Mouse (Mus musculus) lung, embryonic 14.5 days (tissue): ENCODE data around the gene Rilpl1. TPM values are rescaled to one million over a fixed set of nuclear protein-coding genes. Genes with fewer than 3 reads are reported as not detected.

Source experiments
- ATAC-seq: fragments of 200-750 bp; cut with Nextera tagmentation; 2 replicates; pipeline ENCODE4 v1.8.0; 2017; ENCODE audit warnings: mild to moderate bottlenecking, moderate TSS enrichment, moderate library complexity; ENCODE audit not compliant: insufficient read depth
- DNase-seq: peaks from one replicate; pipeline ENCODE4 v3.0.0-alpha.2; 2015
- H3K27ac ChIP-seq: fragments of 300-500 bp; sonication (generic); 2 replicates; pipeline ENCODE4 v1.5.1; 2014; ENCODE audit warnings: low read depth, mild to moderate bottlenecking, moderate library complexity
- H3K27me3 ChIP-seq: fragments of 300-500 bp; sonication (generic); 2 replicates; pipeline ENCODE4 v1.6.1; 2014; ENCODE audit warnings: low read length, control low read depth; ENCODE audit not compliant: insufficient read depth
- H3K36me3 ChIP-seq: fragments of 300-500 bp; sonication (generic); 2 replicates; pipeline ENCODE4 v1.6.1; 2014; ENCODE audit warnings: control low read depth; ENCODE audit not compliant: insufficient read depth
- H3K4me1 ChIP-seq: fragments of 300-500 bp; sonication (generic); 2 replicates; pipeline ENCODE4 v1.6.1; 2014; ENCODE audit warnings: antibody characterized with exemption, control low read depth; ENCODE audit not compliant: insufficient read depth
- H3K4me2 ChIP-seq: fragments of 300-500 bp; sonication (generic); 2 replicates; pipeline ENCODE4 v1.6.1; 2014; ENCODE audit warnings: mild to moderate bottlenecking
- H3K4me3 ChIP-seq: fragments of 300-500 bp; sonication (generic); 2 replicates; pipeline ENCODE4 v1.5.1; 2014; ENCODE audit warnings: low read depth, low read length
- H3K9ac ChIP-seq: fragments of 300-500 bp; sonication (generic); 2 replicates; pipeline ENCODE4 v1.6.1; 2014
- H3K9me3 ChIP-seq: fragments of 300-500 bp; sonication (generic); 2 replicates; pipeline ENCODE4 v1.6.1; 2016; ENCODE audit warnings: low read depth, low read length, control low read depth
- CTCF ChIP-seq: IDR thresholded peaks from 2 replicates; pipeline ENCODE4 v1.5.1; 2016; ENCODE audit warnings: antibody characterized with exemption, low read depth
- WGBS: fragments of 180-500 bp; shearing (Covaris S2); extraction: QIAGEN DNeasy Blood & Tissue Kit; methylation state at CpG from one replicate; pipeline ENCODE4 v1.1.7; 2014; 5-methylcytosine and 5-hydroxymethylcytosine counted together
- polyA plus RNA-seq: library from polyadenylated mRNA; unstranded; fragments of >200 nt; fragmentation: Nextera tagmentation; extraction: Ambion mirVana; gene quantifications from 2 replicates; pipeline ENCODE4 v1.2.1, GENCODE M21; 2014

Gene Rilpl1
- polyA plus RNA-seq, 1 experiment from 2014 or later, result 21.1 TPM

DNA sequence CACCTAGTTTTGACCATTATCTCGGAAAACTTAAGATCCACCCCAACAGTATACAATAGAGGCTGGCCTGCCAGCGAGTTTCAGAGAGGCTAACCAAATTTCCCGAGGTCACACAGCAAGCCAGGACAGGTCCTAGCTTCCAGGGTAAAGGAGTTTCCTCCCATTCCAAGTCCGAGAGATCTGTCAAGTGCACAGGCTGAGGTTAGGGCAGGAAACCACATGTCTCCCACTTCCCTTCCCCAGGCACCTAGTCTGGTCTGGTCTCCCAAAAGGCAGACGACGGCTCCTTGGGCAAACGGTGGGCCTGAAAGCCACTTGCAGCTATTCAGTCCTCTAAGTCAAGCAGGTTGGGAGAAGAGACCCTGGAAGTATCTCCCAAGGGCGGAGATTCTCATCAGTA is 1.5 kb downstream of the Rilpl1 start:
- Histone ChIP-seq H3K36me3 (no peaks in the 10 kb centered on the region), H3K27me3 (no peaks in the 10 kb centered on the region), H3K4me3 (peak overlapping the region; percentile 76), H3K9me3 (no peaks in the 10 kb centered on the region), H3K4me2 (peak overlapping the region; percentile 90), H3K4me1 (peaks cover 10% of the 10 kb centered on the region; the same call in 1 of the 2 replicates), H3K27ac (no peak overlapping the region), H3K9ac (peak overlapping the region; percentile 74)
- no peak for ATAC-seq
- TF ChIP-seq CTCF, result no peak
- no peak for DNase-seq
- WGBS, result 44% methylated on average over 8 of the region's 8 CpGs

DNA sequence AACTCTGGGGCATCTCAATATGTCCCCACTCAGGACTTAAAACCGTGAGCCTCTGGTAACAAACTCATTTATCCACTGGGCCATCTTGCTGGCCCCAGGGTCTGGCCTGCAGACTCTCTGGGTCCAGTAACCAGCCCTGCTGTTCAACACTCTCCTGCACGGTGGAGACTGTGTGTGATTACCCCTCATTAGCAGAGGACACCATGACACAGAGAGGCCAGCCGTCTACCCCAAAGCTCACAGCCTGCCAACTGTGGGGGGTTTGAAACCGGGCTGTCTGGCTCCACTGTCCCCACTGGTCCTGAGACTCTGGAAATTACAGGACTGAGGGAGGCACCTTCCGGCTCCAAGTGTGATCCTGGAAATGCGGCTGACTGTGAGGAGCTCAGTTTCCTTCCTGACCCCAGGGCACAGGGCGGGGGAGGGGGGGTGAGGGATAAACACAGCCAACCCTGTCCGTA is 2.0 kb downstream of the Rilpl1 start:
- DNase-seq, result peak; percentile 40
- Histone ChIP-seq H3K27me3 (no peaks in the 10 kb centered on the region), H3K4me3 (peak overlapping the region; percentile 76), H3K4me1 (peaks cover 10% of the 10 kb centered on the region; the same call in 1 of the 2 replicates), H3K9me3 (no peaks in the 10 kb centered on the region), H3K36me3 (no peaks in the 10 kb centered on the region), H3K4me2 (peak overlapping the region; percentile 90), H3K27ac (peak overlapping the region; percentile 66; the same call in 1 of the 2 replicates), H3K9ac (peak overlapping the region; percentile 24; the same call in 1 of the 2 replicates)
- TF ChIP-seq CTCF, result no peak
- no peak for ATAC-seq
- WGBS, result 17% methylated on average over 8 of the region's 8 CpGs

DNA sequence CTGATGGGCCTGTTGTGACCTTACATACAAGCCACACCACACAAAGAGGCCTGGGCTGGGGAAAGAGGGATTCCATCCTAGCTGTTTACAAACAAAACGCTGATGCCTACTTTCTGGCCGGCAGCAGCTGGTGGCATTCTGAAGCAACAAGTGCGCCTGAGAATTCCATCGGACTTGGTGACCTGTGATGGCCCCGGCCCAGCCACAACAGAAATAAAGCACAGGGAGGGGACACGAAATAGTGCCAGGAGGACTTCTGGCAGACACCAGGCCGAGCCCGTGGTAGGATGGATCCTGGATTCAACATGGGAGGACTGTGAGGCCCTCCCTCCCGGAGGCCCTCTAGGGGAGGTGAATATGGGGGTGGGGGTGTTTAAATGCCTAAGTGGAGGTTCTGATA is 2.4 kb downstream of the Rilpl1 start:
- peak overlapping the region; percentile 66; the same call in 1 of the 2 replicates for H3K27ac ChIP-seq
- H3K27me3 ChIP-seq, result no peaks in the 10 kb centered on the region
- WGBS, result 18% methylated on average over 9 of the region's 9 CpGs
- H3K4me3 ChIP-seq, result peak overlapping the region; percentile 76
- no peak for TF ChIP-seq CTCF
- DNase-seq (peak; percentile 26), ATAC-seq (no peak)
- no peaks in the 10 kb centered on the region for H3K36me3 ChIP-seq
- peak overlapping the region; percentile 90 for H3K4me2 ChIP-seq
- peak overlapping the region; percentile 24; the same call in 1 of the 2 replicates for H3K9ac ChIP-seq
- H3K9me3 ChIP-seq, result no peaks in the 10 kb centered on the region
- peaks cover 10% of the 10 kb centered on the region; the same call in 1 of the 2 replicates for H3K4me1 ChIP-seq

DNA sequence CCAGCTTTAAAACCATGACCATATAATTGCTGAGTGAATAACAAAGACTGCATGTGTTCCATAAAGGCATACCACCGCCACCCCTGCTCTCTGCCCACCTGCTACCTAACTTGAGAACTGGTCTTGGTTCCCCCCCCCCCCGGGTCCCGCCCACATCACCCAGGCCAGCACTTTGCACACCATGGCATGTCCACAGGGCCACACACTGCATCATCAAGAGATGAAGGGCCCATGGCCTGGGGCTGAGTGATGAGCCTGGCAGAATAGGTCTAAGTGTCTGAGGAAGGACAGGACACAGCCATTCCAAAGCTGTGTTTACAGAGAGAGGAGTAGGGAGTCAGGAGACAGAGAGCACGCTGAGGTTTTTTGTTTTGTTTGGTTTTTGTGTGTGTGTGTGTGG is 2.8 kb downstream of the Rilpl1 start:
- Histone ChIP-seq H3K9me3 (no peaks in the 10 kb centered on the region), H3K36me3 (no peaks in the 10 kb centered on the region), H3K4me2 (peak overlapping the region; percentile 90), H3K4me1 (peaks cover 10% of the 10 kb centered on the region; the same call in 1 of the 2 replicates), H3K27me3 (no peaks in the 10 kb centered on the region), H3K9ac (0 out of 2 replicates have a peak overlapping the region, but pooled peaks have one; percentile 11), H3K4me3 (peak overlapping the region; percentile 76; the same call in 1 of the 2 replicates), H3K27ac (no peak overlapping the region)
- ATAC-seq (no peak), DNase-seq (no peak)
- no peak for TF ChIP-seq CTCF
- WGBS, result 62% methylated on average over 4 of the region's 4 CpGs

DNA sequence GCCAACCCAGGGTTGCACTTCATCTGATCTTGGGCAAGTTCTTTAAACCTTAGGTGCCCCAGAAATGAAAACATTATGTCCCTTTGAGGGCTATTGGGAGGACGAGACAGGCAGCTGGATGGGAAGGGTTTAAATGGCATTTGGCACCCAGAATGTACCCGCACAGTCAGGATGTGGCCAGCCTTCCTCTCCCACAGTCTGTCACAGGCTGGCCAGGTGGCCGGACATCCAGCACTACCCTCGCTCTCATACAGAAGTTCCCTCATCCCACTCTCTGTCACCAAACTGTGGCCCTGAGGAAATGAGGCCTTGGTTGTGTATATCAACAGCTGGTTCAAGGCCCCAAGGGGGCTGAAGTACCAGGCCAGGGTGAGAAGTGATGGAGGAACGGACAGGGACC is 6.2 kb downstream of the Rilpl1 start:
- no peaks in the 10 kb centered on the region for H3K27me3 ChIP-seq
- no peak for DNase-seq
- WGBS, result 78% methylated on average over 5 of the region's 5 CpGs
- H3K27ac ChIP-seq, result no peak overlapping the region
- no peak overlapping the region for H3K9ac ChIP-seq
- peaks cover 4% of the 10 kb centered on the region; the same call in 1 of the 2 replicates for H3K4me1 ChIP-seq
- no peak for ATAC-seq
- no peak for TF ChIP-seq CTCF
- no peak overlapping the region for H3K4me2 ChIP-seq
- no peaks in the 10 kb centered on the region for H3K9me3 ChIP-seq
- H3K4me3 ChIP-seq, result no peak overlapping the region
- peaks cover 2% of the 10 kb centered on the region; the same call in 1 of the 2 replicates for H3K36me3 ChIP-seq

DNA sequence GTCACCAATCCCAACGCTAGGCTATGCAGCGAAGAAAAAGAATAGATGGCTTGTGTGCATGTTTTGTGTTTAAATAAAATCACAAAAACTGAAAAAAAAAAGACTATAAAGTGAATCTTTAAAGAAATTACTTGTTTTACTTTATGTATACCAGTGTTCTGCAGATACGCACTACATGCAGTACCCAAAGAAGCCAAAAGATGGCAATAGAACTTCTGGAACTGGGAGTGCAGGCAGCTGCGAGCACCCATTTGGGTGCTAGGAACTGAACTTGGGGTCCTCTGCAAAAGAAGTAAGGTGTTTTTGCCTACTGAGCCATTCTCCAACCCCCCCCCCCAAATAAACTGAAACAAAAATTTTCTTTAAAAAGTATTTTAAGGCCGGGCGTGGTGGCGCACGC is 8.2 kb downstream of the Rilpl1 start:
- peak; percentile 47 for TF ChIP-seq CTCF
- ATAC-seq, result no peak
- Histone ChIP-seq H3K9ac (no peak overlapping the region), H3K4me3 (no peak overlapping the region), H3K36me3 (peaks cover 12% of the 10 kb centered on the region), H3K9me3 (no peaks in the 10 kb centered on the region), H3K4me1 (no peaks in the 10 kb centered on the region), H3K27me3 (no peaks in the 10 kb centered on the region), H3K27ac (no peak overlapping the region), H3K4me2 (no peak overlapping the region)
- 95% methylated on average over 8 of the region's 8 CpGs for WGBS
- peak; percentile 45 for DNase-seq

DNA sequence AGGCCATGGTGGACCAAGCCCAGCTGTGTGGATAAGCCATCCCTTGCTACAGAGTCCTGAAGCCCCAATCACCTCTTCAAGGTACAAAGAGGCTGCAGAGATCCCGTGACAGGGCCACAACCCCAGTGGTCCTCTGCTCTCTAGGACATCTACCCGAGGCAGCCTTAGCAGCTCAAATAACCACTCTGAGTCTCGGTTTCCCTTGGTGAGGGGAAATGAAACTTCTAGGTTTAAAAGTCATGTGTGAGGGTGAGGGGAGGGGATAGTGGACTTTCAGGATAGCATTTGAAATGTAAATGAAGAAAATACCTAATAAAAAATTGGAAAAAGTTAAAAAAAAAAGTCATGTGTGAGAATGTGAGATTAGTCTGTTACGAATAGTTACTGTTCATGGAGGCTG is 9.6 kb downstream of the Rilpl1 start:
- Histone ChIP-seq H3K27ac (no peak overlapping the region), H3K27me3 (no peaks in the 10 kb centered on the region), H3K36me3 (peaks cover 18% of the 10 kb centered on the region), H3K9me3 (no peaks in the 10 kb centered on the region), H3K4me3 (no peak overlapping the region), H3K9ac (no peak overlapping the region), H3K4me2 (no peak overlapping the region), H3K4me1 (no peaks in the 10 kb centered on the region)
- no peak for TF ChIP-seq CTCF
- ATAC-seq, result no peak
- 85% methylated on average over 4 of the region's 4 CpGs for WGBS
- no peak for DNase-seq
